Mouse (Mus musculus) lung, postnatal 0 days (tissue): ENCODE measurements around the gene Stk10. TPM values are rescaled to one million over a fixed set of nuclear protein-coding genes. Genes with fewer than 3 reads are reported as not detected.

Source experiments
- ATAC-seq: fragments of 200-750 bp; cut with Nextera tagmentation; 2 replicates; pipeline ENCODE4 v1.8.0; 2017; ENCODE audit warnings: moderate library complexity
- DNase-seq: peaks from one replicate; pipeline ENCODE4 v3.0.0-alpha.2; 2016; ENCODE audit warnings: low spot score
- H3K27ac ChIP-seq: fragments of 300-500 bp; sonication (generic); 2 replicates; pipeline ENCODE4 v1.5.1; 2014; ENCODE audit warnings: antibody characterized with exemption, mild to moderate bottlenecking, low read length, mixed read lengths
- H3K27me3 ChIP-seq: fragments of 300-500 bp; sonication (generic); replicated peaks from 2 replicates; pipeline ENCODE4 v1.6.1; 2014; ENCODE audit warnings: low read length, mixed read lengths; ENCODE audit not compliant: insufficient read depth
- H3K36me3 ChIP-seq: fragments of 300-500 bp; sonication (generic); 2 replicates; pipeline ENCODE4 v1.6.1; 2014; ENCODE audit warnings: low read length, mixed read lengths; ENCODE audit not compliant: insufficient read depth
- H3K4me1 ChIP-seq: fragments of 300-500 bp; sonication (generic); 2 replicates; pipeline ENCODE4 v1.6.1; 2014; ENCODE audit warnings: antibody characterized with exemption, low read depth, low read length, mixed read lengths; ENCODE audit not compliant: insufficient read depth
- H3K4me2 ChIP-seq: fragments of 300-500 bp; sonication (generic); replicated peaks from 2 replicates; pipeline ENCODE4 v1.6.1; 2014; ENCODE audit warnings: low read depth, mild to moderate bottlenecking, low read length, moderate library complexity, mixed read lengths
- H3K4me3 ChIP-seq: fragments of 300-500 bp; sonication (generic); 2 replicates; pipeline ENCODE4 v1.5.1; 2014; ENCODE audit warnings: low read depth, low read length
- H3K9ac ChIP-seq: fragments of 300-500 bp; sonication (generic); replicated peaks from 2 replicates; pipeline ENCODE4 v1.6.1; 2014; ENCODE audit warnings: low read depth, mild to moderate bottlenecking
- H3K9me3 ChIP-seq: fragments of 300-500 bp; sonication (generic); 2 replicates; pipeline ENCODE4 v1.6.1; 2016; ENCODE audit warnings: low read length, mixed read lengths
- CTCF ChIP-seq: IDR thresholded peaks from 2 replicates; pipeline ENCODE4 v1.5.1; 2016; ENCODE audit warnings: antibody characterized with exemption, mild to moderate bottlenecking
- EP300 ChIP-seq: IDR thresholded peaks from 2 replicates; pipeline ENCODE4 v1.6.1; 2016; ENCODE audit warnings: antibody characterized with exemption, mild to moderate bottlenecking, control low read depth
- WGBS: fragments of 180-500 bp; shearing (Covaris S2); extraction: QIAGEN DNeasy Blood & Tissue Kit; methylation state at CpG from one replicate; pipeline ENCODE4 v1.1.7; 2014; 5-methylcytosine and 5-hydroxymethylcytosine counted together
- polyA plus RNA-seq: library from polyadenylated mRNA; unstranded; fragments of >200 nt; fragmentation: Nextera tagmentation; extraction: Ambion mirVana; gene quantifications from 2 replicates; pipeline ENCODE4 v1.2.1, GENCODE M21; 2015

The Stk10 gene
- polyA plus RNA-seq, 1 experiment from 2014 or later = 1.9 TPM

GRCm38 (mm10) chr11:32650893-32651590 is 117.9 kb downstream of the Stk10 start:
- H3K4me3 ChIP-seq = no peak overlapping the region
- no peaks in the 10 kb centered on the region for H3K27me3 ChIP-seq
- H3K9me3 ChIP-seq = no peaks in the 10 kb centered on the region
- 70% methylated on average over 7 of the region's 7 CpGs for WGBS
- DNase-seq (no peak), ATAC-seq (no peak)
- no peak for TF ChIP-seq EP300
- TF ChIP-seq CTCF = no peak
- H3K36me3 ChIP-seq = no peaks in the 10 kb centered on the region
- H3K27ac ChIP-seq = peak overlapping the region; percentile 17; the same call in 1 of the 2 replicates
- no peak overlapping the region for H3K9ac ChIP-seq
- peaks cover 19% of the 10 kb centered on the region; the same call in 1 of the 2 replicates for H3K4me1 ChIP-seq
- no peak overlapping the region for H3K4me2 ChIP-seq

GRCm38 (mm10) chr11:32651723-32652122 is 118.6 kb downstream of the Stk10 start:
- Histone ChIP-seq H3K9ac (no peak overlapping the region), H3K27me3 (no peaks in the 10 kb centered on the region), H3K4me1 (peaks cover 16% of the 10 kb centered on the region; the same call in 1 of the 2 replicates), H3K36me3 (no peaks in the 10 kb centered on the region), H3K4me3 (no peak overlapping the region), H3K9me3 (no peaks in the 10 kb centered on the region), H3K27ac (no peak overlapping the region), H3K4me2 (no peak overlapping the region)
- ATAC-seq = no peak
- TF ChIP-seq EP300 = no peak
- TF ChIP-seq CTCF = no peak
- DNase-seq = no peak
- 77% methylated on average over 1 of the region's 1 CpGs for WGBS

DNA sequence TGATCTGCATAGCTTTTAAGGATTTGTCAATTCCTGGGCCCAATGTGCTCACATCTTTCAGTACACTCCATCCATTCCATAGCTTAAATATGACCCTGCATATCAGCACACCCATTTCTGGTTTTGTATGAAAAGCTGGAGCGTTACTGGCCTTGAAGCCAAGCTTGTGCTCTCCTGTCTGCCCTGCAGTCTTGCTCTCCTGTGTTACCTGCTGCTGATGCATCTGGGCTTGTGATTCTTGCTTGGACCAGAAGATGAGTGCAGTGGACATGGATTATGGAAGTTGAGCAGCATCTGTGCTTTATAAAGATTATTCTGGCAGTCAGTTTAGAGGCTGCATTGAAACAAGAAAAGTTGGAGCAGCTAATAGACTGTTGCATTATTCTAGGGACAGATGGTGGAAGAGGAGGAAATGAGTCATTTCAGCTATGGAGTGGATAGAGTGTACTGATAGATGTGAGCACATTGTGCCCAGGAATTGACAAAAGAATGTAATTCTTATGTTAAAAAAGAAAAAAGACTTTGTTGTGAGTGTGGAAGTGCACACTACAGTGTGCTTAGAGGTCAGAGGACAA is 129.1 kb downstream of the Stk10 start:
- peak; percentile 52 for DNase-seq
- whole genome bisulfite sequencing = 68% methylated on average over 1 of the region's 1 CpGs
- no peak overlapping the region for H3K27ac ChIP-seq

DNA sequence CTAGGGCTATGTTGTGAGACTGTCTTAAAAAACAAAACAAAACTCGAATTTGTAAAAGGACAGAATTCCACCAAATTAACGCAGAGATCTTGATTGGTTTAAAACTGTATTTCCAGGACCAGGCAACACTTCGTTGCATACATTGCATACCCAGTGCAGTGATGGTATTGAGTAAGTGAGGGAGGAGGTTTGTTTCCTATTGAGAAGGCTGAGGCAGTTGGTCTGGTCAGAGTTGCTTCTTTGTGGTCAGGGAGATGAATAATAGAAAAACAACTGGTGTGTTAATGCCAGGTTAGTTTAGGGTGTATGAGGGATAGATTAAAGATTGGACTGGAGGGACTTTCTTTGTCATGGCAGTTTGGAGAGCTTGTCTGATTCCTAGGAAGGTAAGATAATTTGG is 132.5 kb downstream of the Stk10 start:
- 91% methylated on average over 3 of the region's 3 CpGs for WGBS
- no peak for DNase-seq
- Histone ChIP-seq H3K4me1 (peaks cover 6% of the 10 kb centered on the region; the same call in 1 of the 2 replicates), H3K27me3 (no peaks in the 10 kb centered on the region), H3K4me3 (no peak overlapping the region), H3K9me3 (no peaks in the 10 kb centered on the region), H3K4me2 (no peak overlapping the region), H3K27ac (no peak overlapping the region), H3K9ac (no peak overlapping the region), H3K36me3 (no peaks in the 10 kb centered on the region)
- TF ChIP-seq CTCF (no peak), EP300 (no peak)
- ATAC-seq = no peak

More for the DNA sequence above, 129.1 kb downstream of the Stk10 start:
- H3K9ac ChIP-seq = no peak overlapping the region
- H3K4me2 ChIP-seq = no peak overlapping the region
- TF ChIP-seq EP300 (no peak), CTCF (no peak)
- H3K27me3 ChIP-seq = no peaks in the 10 kb centered on the region
- H3K4me1 ChIP-seq = peaks cover 6% of the 10 kb centered on the region; the same call in 1 of the 2 replicates
- H3K36me3 ChIP-seq = no peaks in the 10 kb centered on the region
- ATAC-seq = no peak
- no peaks in the 10 kb centered on the region for H3K9me3 ChIP-seq
- H3K4me3 ChIP-seq = no peak overlapping the region

- no peak for ATAC-seq
- no peaks in the 10 kb centered on the region for H3K36me3 ChIP-seq
- no peak overlapping the region for H3K4me3 ChIP-seq
- DNase-seq = no peak
- H3K9ac ChIP-seq = no peak overlapping the region
- peaks cover 5% of the 10 kb centered on the region; the same call in 1 of the 2 replicates for H3K4me1 ChIP-seq
- TF ChIP-seq EP300 = no peak
- TF ChIP-seq CTCF = no peak
- H3K9me3 ChIP-seq = no peaks in the 10 kb centered on the region
- no peaks in the 10 kb centered on the region for H3K27me3 ChIP-seq
- H3K4me2 ChIP-seq = no peak overlapping the region
- H3K27ac ChIP-seq = no peak overlapping the region
Observed at GRCm38 (mm10) chr11:32666983-32667382, 133.9 kb downstream of the Stk10 start.

- Histone ChIP-seq H3K4me3 (no peak overlapping the region), H3K4me2 (no peak overlapping the region), H3K4me1 (no peaks in the 10 kb centered on the region), H3K27me3 (no peaks in the 10 kb centered on the region), H3K9me3 (no peaks in the 10 kb centered on the region), H3K27ac (no peak overlapping the region), H3K36me3 (no peaks in the 10 kb centered on the region), H3K9ac (no peak overlapping the region)
- no peak for DNase-seq
- no peak for TF ChIP-seq CTCF
- TF ChIP-seq EP300 = no peak
- WGBS = 74% methylated on average over 4 of the region's 4 CpGs
- no peak for ATAC-seq
Observed at GRCm38 (mm10) chr11:32671480-32671879, 138.4 kb downstream of the Stk10 start.

Other genes starting within 250 kb of the Stk10 start
- 11,284 and 13,685 TPM in 2 replicates for gene Hba-a1, start 249.8 kb upstream of the Stk10 start, polyA plus RNA-seq
- 2.8 and 4.0 TPM in 2 replicates for gene Hbq1b, start 246.3 kb upstream of the Stk10 start, polyA plus RNA-seq
- 27,628 and 32,987 TPM in 2 replicates for gene Hba-a2, start 236.8 kb upstream of the Stk10 start, polyA plus RNA-seq
- 0.94 and 1.4 TPM in 2 replicates for gene Hbq1a, start 233.2 kb upstream of the Stk10 start, polyA plus RNA-seq
- gene Sh3pxd2b, start 185.5 kb upstream of the Stk10 start, polyA plus RNA-seq = 7.4 and 9.4 TPM in 2 replicates
- gene Ubtd2, start 77.9 kb upstream of the Stk10 start, polyA plus RNA-seq = 23.7 and 25.1 TPM in 2 replicates
- gene Efcab9, start 1.2 kb upstream of the Stk10 start, polyA plus RNA-seq = 0.18 and 0.30 TPM in 2 replicates
- gene Fbxw11, start 109.4 kb downstream of the Stk10 start, polyA plus RNA-seq = 46.6 and 54.2 TPM in 2 replicates